Mouse (Mus musculus): ENCODE results near the gene Sat2.

The Sat2 gene

GRCm38 (mm10) chr11:69632284-69633089 is 10.7 kb downstream of the Sat2 start, which contains the start of gene Fxr2:
Gene Fxr2, plus strand, starts transcription at chr11:69632990.
- DNase-seq (ENCODE audit: low read depth): peak; percentile 100

DNA sequence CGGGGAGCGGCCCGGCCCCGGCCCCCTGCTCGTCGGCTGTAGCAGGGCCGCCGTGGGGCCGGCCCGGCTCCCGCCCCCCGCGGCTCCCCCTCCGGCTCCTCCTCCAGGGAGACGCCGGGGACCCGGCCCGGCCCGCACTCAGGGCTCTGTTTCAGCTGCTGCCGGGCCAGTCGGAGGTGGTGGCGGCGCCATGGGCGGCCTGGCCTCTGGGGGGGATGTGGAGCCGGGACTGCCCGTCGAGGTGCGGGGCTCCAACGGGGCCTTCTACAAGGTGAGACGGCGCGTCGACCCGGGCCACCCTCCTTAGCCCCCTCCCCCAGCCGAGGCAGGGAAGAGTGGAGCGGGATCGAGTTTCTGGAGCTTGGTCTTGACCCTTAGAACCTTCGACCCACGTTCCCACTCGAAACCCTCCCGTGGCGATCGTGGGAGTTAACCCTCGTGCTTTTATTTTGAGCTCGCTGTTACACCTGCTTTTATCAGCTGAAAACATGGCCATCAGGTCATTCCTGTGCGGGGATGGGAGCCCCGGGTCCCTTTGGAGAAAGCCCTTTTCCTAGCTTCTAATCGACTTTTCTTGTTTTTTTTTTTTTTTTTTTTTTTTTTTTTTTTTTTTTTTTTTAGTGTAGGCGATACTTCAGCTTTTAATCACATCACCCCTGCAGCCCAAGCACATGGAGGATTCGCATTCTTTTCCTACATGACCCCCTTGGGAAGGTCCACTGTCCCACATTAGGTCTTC is 11.5 kb downstream of the Sat2 start:
- DNase-seq (ENCODE audit: low read depth): peak; percentile 51

DNA sequence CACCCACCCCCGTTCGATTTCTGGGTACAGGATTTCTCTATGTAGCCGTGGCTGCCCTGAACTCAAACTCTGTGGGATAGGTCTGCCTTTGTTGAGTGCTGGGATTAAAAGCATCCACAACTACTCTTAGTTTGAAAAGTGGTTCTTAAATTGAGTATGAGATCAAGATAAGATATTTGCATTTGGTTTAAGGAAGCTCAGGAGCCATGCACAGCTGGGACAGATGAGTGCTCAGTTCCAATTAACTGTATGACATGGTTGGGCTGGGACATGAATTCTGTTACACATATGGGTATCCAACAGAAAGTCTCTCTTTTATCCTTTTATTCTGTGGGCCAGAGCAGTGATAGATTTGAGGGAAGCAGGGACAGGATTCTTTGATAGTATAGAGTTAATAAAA is 13.6 kb downstream of the Sat2 start:
- DNase-seq (ENCODE audit: low read depth): no peak

DNA sequence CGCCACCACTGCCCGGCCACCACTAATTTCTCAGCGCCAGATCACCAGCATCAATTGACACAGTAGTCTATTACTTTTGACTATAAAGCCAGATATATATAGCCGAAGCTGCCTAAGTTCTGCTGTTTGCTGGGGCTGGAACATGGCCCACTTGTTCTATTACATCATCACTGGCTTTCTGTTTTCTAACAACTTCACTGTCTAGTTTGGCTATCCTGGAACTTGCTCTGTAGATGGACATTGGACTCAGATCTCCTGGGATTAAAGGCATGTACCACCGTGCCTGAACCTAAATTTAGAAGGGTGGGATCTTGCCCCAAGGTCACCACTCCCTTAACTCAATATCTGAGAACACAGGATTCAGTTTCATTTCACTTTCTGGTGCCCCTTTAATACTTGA is 24.0 kb downstream of the Sat2 start:
- DNase-seq (ENCODE audit: low read depth): no peak

- no peak for DNase-seq (ENCODE audit: low read depth)
These were observed 31.6 kb downstream of the Sat2 start for GRCm38 (mm10) chr11:69653399-69653798.

GRCm38 (mm10) chr11:69654760-69655159 is 32.9 kb downstream of the Sat2 start:
- DNase-seq (ENCODE audit: low read depth): no peak

DNA sequence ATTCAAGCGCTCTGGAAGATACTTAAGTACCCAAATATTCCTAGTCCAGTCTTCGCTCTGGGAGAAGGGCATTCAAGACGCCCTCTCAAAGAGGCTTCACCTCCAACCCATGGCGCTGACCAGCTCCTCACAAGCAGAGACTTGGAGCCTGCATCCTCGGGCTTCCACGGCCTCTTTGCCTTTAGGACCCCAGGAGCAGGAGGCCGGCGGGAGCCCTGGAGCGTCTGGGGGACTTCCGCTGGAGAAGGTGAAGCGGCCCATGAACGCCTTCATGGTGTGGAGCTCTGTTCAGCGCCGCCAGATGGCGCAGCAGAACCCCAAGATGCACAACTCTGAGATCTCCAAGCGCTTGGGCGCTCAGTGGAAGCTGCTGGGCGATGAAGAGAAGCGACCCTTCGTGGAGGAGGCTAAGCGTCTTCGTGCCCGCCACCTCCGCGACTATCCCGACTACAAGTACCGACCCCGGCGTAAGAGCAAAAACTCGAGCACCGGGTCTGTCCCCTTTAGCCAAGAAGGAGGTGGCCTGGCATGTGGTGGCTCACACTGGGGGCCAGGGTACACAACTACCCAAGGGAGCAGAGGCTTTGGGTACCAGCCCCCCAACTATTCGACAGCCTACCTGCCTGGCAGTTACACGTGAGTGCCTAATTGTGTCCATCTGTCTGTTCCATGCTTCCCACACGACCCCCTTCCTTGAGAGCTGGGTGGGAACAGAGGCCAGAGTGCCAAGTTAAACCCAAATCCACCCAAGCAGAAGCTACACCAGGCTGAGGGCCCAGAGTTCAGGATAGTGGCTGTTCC is 33.6 kb downstream of the Sat2 start, which contains the start of gene Sox15:
Gene Sox15 (plus strand): TSS at position 51 of the 801 bp plus-strand sequence.
- no peak for DNase-seq (ENCODE audit: low read depth)

DNA sequence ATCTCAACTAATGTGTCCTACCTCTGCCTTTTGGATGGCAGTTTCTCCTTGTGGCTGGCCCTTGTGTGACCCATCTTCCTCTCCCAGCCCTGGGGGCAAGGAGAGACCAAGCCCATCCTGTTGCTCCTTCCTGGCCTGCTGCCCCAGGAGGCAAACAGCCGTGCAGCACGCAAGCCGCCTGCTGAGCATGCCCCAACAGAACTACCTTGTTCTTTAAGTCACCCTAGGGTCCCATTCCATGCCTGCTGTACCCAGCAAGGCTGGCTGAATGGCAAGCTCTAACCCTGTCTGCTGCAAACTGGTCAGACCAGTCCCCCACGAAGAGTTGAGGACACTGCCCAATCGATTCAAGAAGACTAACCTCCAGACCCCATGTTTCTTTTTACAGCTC is 34.2 kb downstream of the Sat2 start:
- no peak for DNase-seq (ENCODE audit: low read depth)

GRCm38 (mm10) chr11:69656617-69657461 is 35.0 kb downstream of the Sat2 start:
- DNase-seq (ENCODE audit: low read depth): peak; percentile 61

DNA sequence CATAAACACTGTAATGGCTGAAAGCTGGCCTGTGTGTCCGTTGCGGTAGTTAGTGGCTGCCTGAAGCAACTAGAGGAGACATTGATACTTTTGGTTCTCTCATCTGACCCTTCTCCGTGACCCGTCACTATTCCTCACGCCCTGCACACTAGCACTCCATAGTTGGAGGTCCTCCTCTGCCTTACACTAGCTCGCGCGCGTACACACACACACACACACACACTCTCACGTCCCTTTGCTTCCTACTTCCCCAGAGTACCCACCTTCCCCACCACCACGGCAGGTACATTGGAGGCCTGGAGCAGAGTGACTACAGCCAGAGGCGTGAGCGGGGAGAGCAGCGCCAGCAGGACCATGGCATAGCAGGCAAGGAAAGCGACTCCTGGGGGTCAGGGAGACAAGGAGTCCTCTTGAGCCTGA is 35.6 kb downstream of the Sat2 start:
- DNase-seq (ENCODE audit: low read depth): no peak

- DNase-seq (ENCODE audit: low read depth): peak; percentile 46
These were observed 39.5 kb downstream of the Sat2 start for GRCm38 (mm10) chr11:69661221-69661881.

GRCm38 (mm10) chr11:69662213-69662966 is 40.6 kb downstream of the Sat2 start, which contains the start of gene Mpdu1:
Gene Mpdu1, minus strand, starts transcription at chr11:69662642.
- DNase-seq (ENCODE audit: low read depth): peak; percentile 99

GRCm38 (mm10) chr11:69662967-69663671 is 41.3 kb downstream of the Sat2 start:
- peak; percentile 21 for DNase-seq (ENCODE audit: low read depth)

- peak; percentile 81 for DNase-seq (ENCODE audit: low read depth)
These were observed 42.0 kb downstream of the Sat2 start for GRCm38 (mm10) chr11:69663795-69664194.

- DNase-seq (ENCODE audit: low read depth): no peak
These were observed 43.0 kb downstream of the Sat2 start for GRCm38 (mm10) chr11:69664841-69665240.

DNA sequence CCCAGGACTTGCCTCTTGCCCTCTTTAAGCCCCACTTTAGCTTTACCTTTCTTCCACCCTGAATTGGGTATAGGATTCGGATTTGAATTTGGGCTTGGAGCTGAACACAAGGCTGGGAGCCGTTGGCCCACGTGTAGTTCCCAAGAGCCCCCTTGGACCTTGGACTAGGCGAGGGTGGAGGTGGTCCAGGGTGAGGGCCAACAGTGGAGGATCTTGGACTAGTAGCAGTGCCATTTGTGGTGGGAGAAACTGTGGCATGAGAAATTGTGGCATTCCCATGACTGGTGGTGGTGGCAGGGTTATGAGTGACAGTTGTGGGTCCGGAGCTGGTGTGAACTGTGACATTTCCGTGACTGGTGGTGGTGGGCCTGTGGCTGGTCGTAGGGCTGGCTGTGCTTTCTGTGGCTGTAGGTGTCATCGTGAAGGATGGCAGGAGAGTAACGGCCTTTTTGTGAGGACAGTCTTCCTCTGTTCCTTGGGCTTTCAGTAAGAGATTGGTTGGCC is 43.7 kb downstream of the Sat2 start:
- no peak for DNase-seq (ENCODE audit: low read depth)

DNA sequence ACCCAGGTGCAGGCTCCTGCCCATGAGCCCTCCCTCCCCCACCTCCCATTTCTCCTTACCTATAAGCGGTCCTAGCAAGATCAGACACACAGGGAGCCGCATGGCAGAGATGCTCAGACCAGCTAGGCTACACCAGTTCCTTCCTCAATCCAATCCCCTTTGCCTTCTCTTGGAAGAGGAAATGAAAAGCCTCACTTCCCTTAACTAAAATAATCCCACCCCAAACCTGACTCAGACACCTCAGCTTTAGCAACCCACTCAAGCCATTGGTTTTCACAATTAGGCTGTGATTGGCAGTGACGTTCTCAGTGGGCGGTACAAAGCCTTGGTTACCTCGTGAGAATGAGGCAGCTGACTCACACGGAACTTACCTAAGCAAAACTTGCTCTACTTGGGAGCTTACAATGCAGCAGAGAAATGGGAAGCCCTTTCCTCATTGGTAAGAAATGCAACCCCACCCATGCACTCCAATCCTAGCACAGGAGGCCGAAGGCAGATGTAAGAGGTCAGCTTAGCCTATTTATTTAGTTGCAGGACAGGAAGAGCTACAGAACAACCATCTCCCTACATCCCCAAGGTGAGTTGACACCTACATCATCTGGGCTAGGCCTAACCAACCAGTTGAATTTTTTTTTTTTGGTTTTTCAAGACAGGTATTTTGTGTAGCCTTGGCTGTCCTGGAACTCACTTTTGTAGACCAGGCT is 44.3 kb downstream of the Sat2 start, which contains the start of gene Cd68:
Gene Cd68 (minus strand): TSS at position 193 of the 704 bp plus-strand sequence.
- DNase-seq (ENCODE audit: low read depth): peak; percentile 96

- no peak for DNase-seq (ENCODE audit: low read depth)
These were observed 44.8 kb downstream of the Sat2 start for GRCm38 (mm10) chr11:69666665-69667005.
